Mouse (Mus musculus) hindbrain, embryonic 16.5 days (tissue): ENCODE results near the gene Cdk12. TPM values are rescaled to one million over a fixed set of nuclear protein-coding genes. Genes with fewer than 3 reads are reported as not detected.
"Not testable (repeated sequence)": the region's sequence is repeated elsewhere in the genome, so short reads cannot be mapped to it uniquely, and the experiment has no call there.

Experiments
- ATAC-seq: fragments of 200-750 bp; cut with Nextera tagmentation; 2 replicates; pipeline ENCODE4 v1.8.0; 2017; ENCODE audit warnings: moderate TSS enrichment, moderate library complexity
- H3K27ac ChIP-seq: fragments of 300-500 bp; sonication (generic); 2 replicates; pipeline ENCODE4 v1.5.1; 2014; ENCODE audit warnings: low read depth, mild to moderate bottlenecking, control low read depth, low read length, moderate library complexity
- H3K27me3 ChIP-seq: fragments of 300-500 bp; sonication (generic); replicated peaks from 2 replicates; pipeline ENCODE4 v1.6.1; 2014; ENCODE audit warnings: low read length; ENCODE audit not compliant: control insufficient read depth, insufficient read depth
- H3K36me3 ChIP-seq: fragments of 300-500 bp; sonication (generic); 2 replicates; pipeline ENCODE4 v1.6.1; 2014; ENCODE audit warnings: mild to moderate bottlenecking, low read length, moderate library complexity, mixed read lengths; ENCODE audit not compliant: control insufficient read depth, insufficient read depth
- H3K4me1 ChIP-seq: fragments of 300-500 bp; sonication (generic); 2 replicates; pipeline ENCODE4 v1.6.1; 2014; ENCODE audit warnings: low read depth, low read length; ENCODE audit not compliant: control insufficient read depth, insufficient read depth
- H3K4me2 ChIP-seq: fragments of 300-500 bp; sonication (generic); 2 replicates; pipeline ENCODE4 v1.6.1; 2014; ENCODE audit warnings: mild to moderate bottlenecking, low read length, control low read depth, moderate library complexity
- H3K4me3 ChIP-seq: fragments of 300-500 bp; sonication (generic); 2 replicates; pipeline ENCODE4 v1.5.1; 2014; ENCODE audit warnings: mild to moderate bottlenecking, low read length, control low read depth, moderate library complexity
- H3K9ac ChIP-seq: fragments of 300-500 bp; sonication (generic); 2 replicates; pipeline ENCODE4 v1.6.1; 2014; ENCODE audit warnings: low read depth, mild to moderate bottlenecking, control low read depth, low read length, moderate library complexity
- H3K9me3 ChIP-seq: fragments of 300-500 bp; sonication (generic); 2 replicates; pipeline ENCODE4 v1.6.1; 2014; ENCODE audit warnings: mild to moderate bottlenecking, low read length, moderate library complexity; ENCODE audit not compliant: control insufficient read depth
- whole genome bisulfite sequencing: fragments of 180-500 bp; shearing (Covaris S2); extraction: QIAGEN DNeasy Blood & Tissue Kit; methylation state at CpG from one replicate; pipeline ENCODE4 v1.1.7; 2014; 5-methylcytosine and 5-hydroxymethylcytosine counted together
- polyA plus RNA-seq: library from polyadenylated mRNA; unstranded; fragments of >200 nt; fragmentation: Nextera tagmentation; extraction: Ambion mirVana; gene quantifications from 2 replicates; pipeline ENCODE4 v1.2.1, GENCODE M21; 2015

Gene Cdk12
- polyA plus RNA-seq, 1 experiment from 2014 or later, result 6.1 TPM

DNA sequence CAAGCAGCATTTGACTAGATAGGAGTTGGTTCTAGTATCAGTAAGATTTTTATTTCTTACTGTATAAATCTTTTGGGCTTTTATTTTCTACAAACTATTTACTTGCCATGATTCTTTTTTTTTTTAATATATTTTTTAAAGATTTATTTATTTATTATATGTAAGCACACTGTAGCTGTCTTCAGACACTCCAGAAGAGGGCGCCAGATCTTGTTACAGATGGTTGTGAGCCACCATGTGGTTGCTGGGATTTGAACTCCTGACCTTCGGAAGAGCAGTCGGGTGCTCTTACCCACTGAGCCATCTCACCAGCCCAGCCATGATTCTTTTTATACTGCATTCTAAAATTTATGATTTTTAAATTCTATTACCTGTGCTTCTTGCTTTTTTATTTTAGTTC lies 40.1 kb downstream of the Cdk12 start:
- H3K4me1 ChIP-seq, ATAC-seq, H3K9me3 ChIP-seq, H3K4me2 ChIP-seq, H3K27me3 ChIP-seq, H3K4me3 ChIP-seq, H3K27ac ChIP-seq, H3K9ac ChIP-seq: not testable (repeated sequence)
- peaks cover 36% of the 10 kb centered on the region for H3K36me3 ChIP-seq
- 78% methylated on average over 3 of the region's 3 CpGs for WGBS

DNA sequence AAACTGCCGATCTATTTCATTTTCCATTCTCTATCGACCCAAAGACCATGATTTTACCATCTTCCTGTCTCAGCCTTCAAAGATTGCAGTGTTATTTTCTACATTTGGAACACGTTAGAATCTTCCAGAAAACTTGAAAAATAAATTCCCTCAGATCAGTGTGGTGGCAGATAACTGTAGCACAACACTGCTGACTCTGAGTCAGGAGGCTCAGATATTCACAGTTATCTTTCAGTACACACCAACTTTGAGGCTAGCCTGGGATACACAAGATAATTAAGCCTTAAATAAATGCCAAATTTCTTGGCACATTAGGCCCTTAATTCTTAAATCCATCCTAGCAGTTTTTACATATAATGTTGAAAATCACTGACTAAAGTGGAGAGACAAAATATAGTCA lies 41.6 kb downstream of the Cdk12 start:
- Histone ChIP-seq H3K4me1 (no peaks in the 10 kb centered on the region), H3K4me2 (no peak overlapping the region), H3K9me3 (no peaks in the 10 kb centered on the region), H3K9ac (no peak overlapping the region), H3K36me3 (peaks cover 30% of the 10 kb centered on the region), H3K27ac (no peak overlapping the region), H3K27me3 (no peaks in the 10 kb centered on the region), H3K4me3 (no peak overlapping the region)
- no peak for ATAC-seq
- WGBS, result 95% methylated on average over 3 of the region's 3 CpGs

DNA sequence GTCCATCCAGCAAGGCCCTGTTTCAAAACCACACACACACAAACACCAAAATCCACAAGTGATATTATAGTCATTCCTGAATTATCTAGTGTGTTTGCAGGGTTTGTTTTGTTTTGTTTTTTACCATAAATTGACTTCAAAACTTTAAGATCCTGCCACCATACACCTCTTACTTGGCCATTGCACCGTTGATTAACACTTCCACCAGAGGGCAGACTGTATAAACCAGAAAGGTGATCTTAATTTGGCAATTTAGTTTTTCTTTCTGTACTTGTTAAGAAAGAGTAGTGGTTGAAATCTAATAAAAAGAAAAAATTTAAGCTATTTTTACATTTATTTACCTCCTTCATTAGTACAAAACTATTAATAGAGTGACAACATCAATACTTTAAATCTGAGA lies 44.5 kb downstream of the Cdk12 start:
- no peak overlapping the region for H3K27ac ChIP-seq
- no peaks in the 10 kb centered on the region for H3K9me3 ChIP-seq
- peaks cover 24% of the 10 kb centered on the region for H3K36me3 ChIP-seq
- no peak overlapping the region for H3K4me3 ChIP-seq
- WGBS, result 96% methylated on average over 1 of the region's 1 CpGs
- no peak overlapping the region for H3K4me2 ChIP-seq
- no peak overlapping the region for H3K9ac ChIP-seq
- no peak for ATAC-seq
- H3K4me1 ChIP-seq, result no peaks in the 10 kb centered on the region
- H3K27me3 ChIP-seq, result no peaks in the 10 kb centered on the region

DNA sequence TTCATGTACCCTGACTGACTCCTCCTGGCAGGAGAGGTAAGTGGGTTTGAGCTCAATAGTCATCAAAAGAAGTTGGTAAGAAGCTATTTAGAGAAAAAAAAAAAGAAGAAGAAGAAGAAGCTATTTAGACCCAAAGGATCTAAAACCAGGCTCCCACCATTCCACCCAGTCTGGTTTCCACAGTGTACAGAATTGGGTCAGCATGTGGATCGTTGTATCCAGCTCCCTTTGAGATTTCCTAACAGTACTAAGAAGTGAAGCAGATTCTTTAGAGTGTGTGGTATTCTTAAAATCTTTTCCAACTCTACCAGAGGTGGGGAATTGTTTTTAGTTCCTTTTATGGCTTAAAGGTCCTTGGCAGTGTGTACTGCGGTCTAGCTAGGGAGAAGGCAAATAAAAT lies 50.9 kb downstream of the Cdk12 start:
- Histone ChIP-seq H3K9ac (no peak overlapping the region), H3K27me3 (no peaks in the 10 kb centered on the region), H3K27ac (no peak overlapping the region), H3K9me3 (no peaks in the 10 kb centered on the region), H3K4me2 (no peak overlapping the region), H3K4me1 (no peaks in the 10 kb centered on the region), H3K4me3 (no peak overlapping the region), H3K36me3 (peaks cover 6% of the 10 kb centered on the region)
- 93% methylated on average over 2 of the region's 2 CpGs for WGBS
- no peak for ATAC-seq

DNA sequence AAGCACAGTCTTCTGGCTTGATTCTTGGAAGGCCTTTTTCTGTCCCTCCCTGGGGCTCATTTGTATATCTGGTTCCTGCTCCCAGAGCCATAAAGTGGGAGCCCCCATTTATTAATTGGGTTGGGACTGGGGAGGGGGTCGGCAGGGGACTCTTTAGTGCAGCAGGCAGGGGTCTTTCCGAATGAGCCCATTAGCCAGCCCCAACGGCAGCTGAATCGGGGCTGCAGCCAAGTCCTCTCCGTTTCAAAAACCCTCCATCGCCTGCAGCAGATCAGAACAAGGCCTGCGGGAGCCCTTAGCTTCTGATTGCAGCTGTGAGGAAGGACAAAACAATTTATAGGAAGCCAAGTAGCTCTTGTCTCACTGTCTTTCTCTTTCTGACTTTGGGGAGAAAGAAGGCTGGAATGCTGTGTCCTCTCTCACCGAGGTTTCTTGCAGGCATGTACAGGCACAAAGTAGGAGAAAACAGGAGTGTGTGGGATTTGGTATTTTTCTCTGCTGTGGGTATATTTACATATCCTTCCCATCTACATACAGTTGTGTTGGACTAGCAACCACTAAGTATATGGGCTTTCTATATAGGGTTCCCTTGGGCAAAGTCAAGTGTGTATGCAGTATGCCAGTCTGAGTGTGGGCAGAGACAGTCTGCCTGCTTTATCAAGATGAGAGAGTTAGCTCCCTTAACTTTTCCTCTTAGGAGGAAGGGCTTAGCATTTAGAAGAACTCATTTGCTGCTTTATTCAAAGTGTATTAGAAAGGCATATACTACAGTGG lies 58.0 kb downstream of the Cdk12 start:
- Histone ChIP-seq H3K27me3 (no peaks in the 10 kb centered on the region), H3K9ac (peak overlapping the region; percentile 25)

DNA sequence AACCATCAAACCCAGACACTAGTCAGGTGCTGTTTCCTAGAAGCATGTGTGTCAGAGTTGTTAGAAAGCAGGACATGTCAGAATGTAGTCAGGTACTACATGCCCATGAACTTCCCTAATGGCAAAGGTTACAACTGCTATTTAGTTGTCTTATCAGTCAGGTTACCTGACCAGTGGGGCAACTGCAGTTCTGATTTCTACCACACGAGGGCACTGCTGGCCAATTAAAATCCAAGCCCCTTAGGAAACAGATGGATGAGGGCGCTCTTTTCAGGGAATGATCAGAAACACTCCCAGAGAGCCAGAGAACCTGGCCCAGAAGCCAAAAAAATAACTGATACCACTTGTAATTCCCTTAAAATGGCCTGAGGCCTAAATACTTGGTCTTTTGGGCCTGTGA lies 62.2 kb downstream of the Cdk12 start:
- H3K9me3 ChIP-seq, result no peaks in the 10 kb centered on the region
- 0 out of 2 replicates have a peak overlapping the region, but pooled peaks have one; percentile 3 for H3K27ac ChIP-seq
- 0% methylated on average over 2 of the region's 2 CpGs for WGBS

More for the DNA sequence above, 58.0 kb downstream of the Cdk12 start:
- WGBS, result 44% methylated on average over 8 of the region's 8 CpGs
- H3K4me1 ChIP-seq, result peaks cover 7% of the 10 kb centered on the region
- H3K4me3 ChIP-seq, result no peak overlapping the region
- H3K27ac ChIP-seq, result 0 out of 2 replicates have a peak overlapping the region, but pooled peaks have one; percentile 5
- H3K9me3 ChIP-seq, result no peaks in the 10 kb centered on the region
- no peak for ATAC-seq
- H3K36me3 ChIP-seq, result peaks cover 5% of the 10 kb centered on the region; the same call in 1 of the 2 replicates
- no peak overlapping the region for H3K4me2 ChIP-seq

DNA sequence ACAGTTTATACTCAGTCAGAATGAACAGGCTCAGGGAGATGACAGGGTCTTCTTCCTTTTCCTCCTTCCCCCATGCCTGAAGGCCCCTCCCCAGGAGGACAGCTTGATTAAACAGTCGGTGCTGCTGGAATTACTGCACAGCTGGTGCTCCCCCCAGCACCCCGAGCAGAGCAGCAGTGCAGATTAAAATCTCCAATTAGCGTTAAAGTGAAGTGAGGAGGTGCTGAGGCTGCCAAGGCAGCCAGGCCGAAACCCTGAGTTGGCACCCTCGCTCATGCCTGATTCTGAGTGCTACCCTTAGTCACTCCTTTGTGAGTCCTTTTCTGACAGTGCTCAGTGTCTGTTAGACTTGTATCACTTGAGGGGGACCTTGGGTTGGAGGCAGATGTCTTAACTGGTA lies 63.0 kb downstream of the Cdk12 start:
- Histone ChIP-seq H3K36me3 (peaks cover 10% of the 10 kb centered on the region; the same call in 1 of the 2 replicates), H3K9me3 (no peaks in the 10 kb centered on the region), H3K4me2 (no peak overlapping the region), H3K4me1 (peaks cover 10% of the 10 kb centered on the region; the same call in 1 of the 2 replicates), H3K9ac (no peak overlapping the region; the same call in 1 of the 2 replicates), H3K4me3 (no peak overlapping the region), H3K27ac (0 out of 2 replicates have a peak overlapping the region, but pooled peaks have one; percentile 21), H3K27me3 (no peaks in the 10 kb centered on the region)
- peak; percentile 56 for ATAC-seq
- WGBS, result 48% methylated on average over 5 of the region's 5 CpGs

More for the DNA sequence above, 62.2 kb downstream of the Cdk12 start:
- Histone ChIP-seq H3K4me2 (no peak overlapping the region), H3K4me1 (peaks cover 10% of the 10 kb centered on the region), H3K4me3 (no peak overlapping the region), H3K27me3 (no peaks in the 10 kb centered on the region), H3K9ac (no peak overlapping the region), H3K36me3 (peaks cover 10% of the 10 kb centered on the region; the same call in 1 of the 2 replicates)
- no peak for ATAC-seq

DNA sequence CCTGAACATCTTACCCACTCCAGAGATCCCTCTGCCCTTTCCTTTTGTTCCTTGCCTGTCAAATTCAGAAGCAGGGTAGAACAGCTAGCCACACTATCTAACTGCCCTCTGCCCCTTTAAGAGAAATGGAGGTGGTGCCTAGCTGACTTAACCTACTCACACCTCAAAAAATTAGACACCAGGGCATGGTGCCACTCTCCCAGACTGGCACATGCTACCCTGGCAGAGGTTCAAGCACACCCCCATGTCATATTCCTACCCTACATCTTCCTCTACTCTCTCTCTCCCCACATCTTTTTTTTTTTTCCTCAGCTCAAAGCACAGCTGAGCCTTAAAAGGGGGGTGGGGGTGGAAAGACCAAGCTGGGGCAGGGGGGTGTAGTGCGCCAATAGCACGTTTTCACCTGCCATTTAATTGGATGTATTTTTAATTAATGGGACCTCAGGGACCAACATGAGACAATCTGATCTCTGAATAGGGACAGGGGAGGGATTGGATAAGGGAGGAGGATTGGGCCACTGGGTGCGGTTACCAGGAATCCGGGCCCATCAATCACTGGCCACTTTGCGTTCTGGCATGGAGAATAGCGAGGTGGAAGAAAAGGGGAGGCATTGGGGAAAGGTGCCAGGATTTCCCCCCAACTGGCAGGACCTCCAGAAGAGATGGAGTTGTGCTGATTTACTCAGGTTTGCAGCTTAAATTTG lies 64.0 kb downstream of the Cdk12 start:
- no peak overlapping the region for H3K9ac ChIP-seq
- no peaks in the 10 kb centered on the region for H3K9me3 ChIP-seq
- peaks cover 10% of the 10 kb centered on the region; the same call in 1 of the 2 replicates for H3K4me1 ChIP-seq
- H3K36me3 ChIP-seq, result peaks cover 13% of the 10 kb centered on the region; the same call in 1 of the 2 replicates
- H3K4me3 ChIP-seq, result no peak overlapping the region
- no peak for ATAC-seq
- no peaks in the 10 kb centered on the region for H3K27me3 ChIP-seq
- no peak overlapping the region for H3K27ac ChIP-seq
- WGBS, result 46% methylated on average over 6 of the region's 6 CpGs
- no peak overlapping the region for H3K4me2 ChIP-seq

DNA sequence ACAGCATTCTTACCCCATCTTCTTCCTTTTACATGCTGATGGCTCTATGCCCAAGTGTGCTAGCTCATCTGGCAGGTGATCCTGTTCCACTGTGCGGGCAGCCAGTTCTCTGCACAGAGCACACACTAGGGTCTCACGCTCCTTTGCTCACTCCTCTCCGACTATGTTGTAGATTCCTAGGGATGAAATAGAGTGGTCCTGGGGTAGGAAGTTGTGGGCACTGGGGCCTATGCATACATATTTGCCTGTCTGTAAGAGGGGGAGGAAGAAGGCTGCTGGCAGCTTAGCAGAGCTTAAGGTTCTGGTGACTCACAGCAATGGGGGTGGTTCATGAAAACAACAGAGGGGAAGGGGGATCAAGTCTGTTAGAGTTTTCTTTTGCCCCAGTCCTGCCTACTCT lies 67.2 kb downstream of the Cdk12 start:
- 84% methylated on average over 3 of the region's 3 CpGs for WGBS
- H3K9ac ChIP-seq, result no peak overlapping the region
- no peak overlapping the region for H3K27ac ChIP-seq
- no peak overlapping the region for H3K4me2 ChIP-seq
- peaks cover 10% of the 10 kb centered on the region; the same call in 1 of the 2 replicates for H3K4me1 ChIP-seq
- no peaks in the 10 kb centered on the region for H3K27me3 ChIP-seq
- H3K9me3 ChIP-seq, result no peaks in the 10 kb centered on the region
- H3K4me3 ChIP-seq, result no peak overlapping the region
- ATAC-seq, result no peak
- H3K36me3 ChIP-seq, result peaks cover 11% of the 10 kb centered on the region; the same call in 1 of the 2 replicates
